11 mouse cellular contexts compared by ENCODE assay signal in genomic region chr5:120563914-120564311, GRCm38 (mm10). TPM values are rescaled to one million over a fixed set of nuclear protein-coding genes. Genes with fewer than 3 reads are reported as not detected.
DNase-seq lines count a peak whose midpoint lies in the region; ATAC-seq and TF ChIP-seq lines count a peak whose summit lies in the region.
"Had no signal": no experiment of that assay in that cellular context is flagged by ENCODE, and none has a peak within 500 bp of the region (broad histone marks: within the 10 kb centered on the region; RNA-seq: fewer than 3 reads in every experiment).

No protein-coding gene starts in this region.

- no peaks in the 10 kb centered on the region for H3K79me2 ChIP-seq in heart, adult 2 months (replicated peaks; ENCODE audit: control insufficient read depth, insufficient read depth, low read length)

- intact Hi-C loops in heart, adult 2 months (cut with DNase I) = loop anchor here (1.0 kb wide), 1 partner anchor 25 kb away; the partner anchor contains the start of gene Iqcd

- H3K4me3 ChIP-seq in heart, adult 2 months = no peak overlapping the region
- H3K4me3 ChIP-seq in lung, embryonic 14.5 days (ENCODE audit: low read depth, low read length) = no peak overlapping the region
- H3K4me3 ChIP-seq in embryonic fibroblast, embryonic 13.5 days (ENCODE audit: insufficient read depth, low read length) = no peak overlapping the region

- no peaks in the 10 kb centered on the region for H3K27me3 ChIP-seq in heart, adult 2 months (ENCODE audit: control insufficient read depth, insufficient read depth, low read length)
- H3K27me3 ChIP-seq in lung, embryonic 14.5 days (ENCODE audit: insufficient read depth, low read length) = no peaks in the 10 kb centered on the region

- TF ChIP-seq POLR2A in heart, adult 2 months (IDR thresholded peaks at IDR 0.05; ENCODE audit: insufficient read depth, low read depth, low read length) = no peak
- no peak for TF ChIP-seq POLR2A in embryonic fibroblast, embryonic 13.5 days (IDR thresholded peaks at IDR 0.05; ENCODE audit: low read depth, low read length)

- ATAC-seq in lung, embryonic 14.5 days (ENCODE audit: insufficient read depth) = no peak
- ATAC-seq in megakaryocyte progenitor cell, adult 5-6 weeks (replicated peaks; ENCODE audit: poor library complexity) = no peak

- WGBS in heart, adult 2 months = 28% methylated on average over 4 of the region's 4 CpGs
- WGBS in lung, embryonic 14.5 days = 15% methylated on average over 4 of the region's 4 CpGs

- no peaks in the 10 kb centered on the region for H3K9me3 ChIP-seq in lung, embryonic 14.5 days (ENCODE audit: low read depth, low read length)

- peaks cover 37% of the 10 kb centered on the region for H3K4me1 ChIP-seq in heart, adult 2 months (ENCODE audit: control insufficient read depth, insufficient read depth, low read length)
- peaks cover 71% of the 10 kb centered on the region for H3K4me1 ChIP-seq in lung, embryonic 14.5 days (ENCODE audit: insufficient read depth)
- peaks cover 24% of the 10 kb centered on the region for H3K4me1 ChIP-seq in embryonic fibroblast, embryonic 13.5 days (ENCODE audit: control insufficient read depth, insufficient read depth, low read length)

- TF ChIP-seq EP300 in heart, adult 2 months (IDR thresholded peaks at IDR 0.05; ENCODE audit: insufficient read depth, low read depth, low read length) = no peak

- H3K27ac ChIP-seq in heart, adult 2 months = peak overlapping the region; percentile 55; the same call in 1 of the 2 replicates
- H3K27ac ChIP-seq in lung, embryonic 14.5 days (ENCODE audit: low read depth) = peak overlapping the region; percentile 94
- peak overlapping the region; percentile 60 for H3K27ac ChIP-seq in embryonic fibroblast, embryonic 13.5 days (ENCODE audit: insufficient read depth, low read length)

- H3K4me2 ChIP-seq in lung, embryonic 14.5 days = no peak overlapping the region

- H3K36me3 ChIP-seq in heart, adult 2 months (ENCODE audit: control insufficient read depth, insufficient read depth, low read length) = no peaks in the 10 kb centered on the region; the same call in 1 of the 2 replicates
- H3K36me3 ChIP-seq in lung, embryonic 14.5 days (ENCODE audit: insufficient read depth) = no peaks in the 10 kb centered on the region; the same call in 1 of the 2 replicates

- no peak for TF ChIP-seq CTCF in heart, adult 2 months (IDR thresholded peaks at IDR 0.05)
- no peak for TF ChIP-seq CTCF in lung, embryonic 14.5 days (IDR thresholded peaks at IDR 0.05; ENCODE audit: low read depth)
- no peak for TF ChIP-seq CTCF in embryonic fibroblast, embryonic 13.5 days (IDR thresholded peaks at IDR 0.05; ENCODE audit: borderline replicate concordance, insufficient read depth, low read length)

- DNase-seq in heart, adult 2 months = no peak
- DNase-seq in heart, adult 18-20 months = no peak
- DNase-seq in lung, embryonic 14.5 days = no peak
- no peak for DNase-seq in lung, adult 18-20 months
- DNase-seq in naive thymus-derived CD4-positive, alpha-beta T cell, adult 2 months (ENCODE audit: low read depth) = peak; percentile 44
- no peak for DNase-seq in right cerebral cortex, adult 18-20 months
- DNase-seq: adrenal gland, postnatal 25 days; layer of hippocampus, postnatal 36 days; thymus, adult 18-20 months had no signal

- no peak overlapping the region for H3K9ac ChIP-seq in heart, adult 2 months (ENCODE audit: low read depth, low read length)
- H3K9ac ChIP-seq in lung, embryonic 14.5 days = no peak overlapping the region

RNA-seq across cellular contexts. Expression of gene Tpcn1, which starts 24.6 kb away (rescaled TPM):
- 10 to 100 TPM; 30.7 to 35.1 TPM for total RNA-seq in heart, adult 2 months (2021)
- 53.7 and 59.7 TPM in 2 replicates for polyA plus RNA-seq in heart, adult 2 months (2012; rRNA removed)
- 10 to 100 TPM; 29.7 to 35.5 TPM for total RNA-seq in heart, adult 18-20 months (2021)
- 16.5 and 17.0 TPM in 2 replicates for polyA plus RNA-seq in lung, embryonic 14.5 days (2014; fragmentation: Nextera tagmentation; extraction: Ambion mirVana)
- polyA plus RNA-seq in embryonic fibroblast, embryonic 13.5 days (2011; ENCODE audit: insufficient read length, low read depth, missing spikeins) = 22.2 and 29.1 TPM in 2 replicates
- 37.0 and 38.8 TPM in 2 replicates for total RNA-seq in megakaryocyte progenitor cell, adult 5-6 weeks (2015)
- 15.7 and 17.7 TPM in 2 replicates for total RNA-seq in megakaryocyte progenitor cell, adult 5-6 weeks (2017)

RNA-seq across cellular contexts. Expression of gene Iqcd, which starts 24.9 kb away (rescaled TPM):
- not detected for total RNA-seq in heart, adult 2 months (2021)
- 0.14 and 0.20 TPM in 2 replicates for polyA plus RNA-seq in heart, adult 2 months (2012; rRNA removed)
- total RNA-seq in heart, adult 18-20 months (2021) = not detected
- polyA plus RNA-seq in lung, embryonic 14.5 days (2014; fragmentation: Nextera tagmentation; extraction: Ambion mirVana) = 0.35 and 0.37 TPM in 2 replicates
- 0.44 TPM in 1 of 2 replicates, not detected in the other for polyA plus RNA-seq in embryonic fibroblast, embryonic 13.5 days (2011; ENCODE audit: insufficient read length, low read depth, missing spikeins)
- not detected in 2 replicates for total RNA-seq in megakaryocyte progenitor cell, adult 5-6 weeks (2015)
- total RNA-seq in megakaryocyte progenitor cell, adult 5-6 weeks (2017) = 0.81 and 1.1 TPM in 2 replicates

RNA-seq across cellular contexts. Expression of gene Rita1, which starts 48.5 kb away (rescaled TPM):
- 10 to 100 TPM; 14.2 to 16.0 TPM for total RNA-seq in heart, adult 2 months (2021)
- 15.3 and 21.7 TPM in 2 replicates for polyA plus RNA-seq in heart, adult 2 months (2012; rRNA removed)
- total RNA-seq in heart, adult 18-20 months (2021) = 10 to 100 TPM; 13.4 to 16.3 TPM
- 7.2 and 9.5 TPM in 2 replicates for polyA plus RNA-seq in lung, embryonic 14.5 days (2014; fragmentation: Nextera tagmentation; extraction: Ambion mirVana)
- 8.5 and 8.8 TPM in 2 replicates for polyA plus RNA-seq in embryonic fibroblast, embryonic 13.5 days (2011; ENCODE audit: insufficient read length, low read depth, missing spikeins)
- 2.0 and 2.3 TPM in 2 replicates for total RNA-seq in megakaryocyte progenitor cell, adult 5-6 weeks (2015)
- 4.7 and 5.8 TPM in 2 replicates for total RNA-seq in megakaryocyte progenitor cell, adult 5-6 weeks (2017)

RNA-seq across cellular contexts. Expression of gene Ddx54, which starts 48.6 kb away (rescaled TPM):
- total RNA-seq in heart, adult 2 months (2021) = 10 to 100 TPM; 21.4 to 22.5 TPM
- polyA plus RNA-seq in heart, adult 2 months (2012; rRNA removed) = 16.2 and 18.2 TPM in 2 replicates
- total RNA-seq in heart, adult 18-20 months (2021) = 10 to 100 TPM; 19.2 to 23.0 TPM
- 31.5 and 37.2 TPM in 2 replicates for polyA plus RNA-seq in lung, embryonic 14.5 days (2014; fragmentation: Nextera tagmentation; extraction: Ambion mirVana)
- 39.3 and 43.0 TPM in 2 replicates for polyA plus RNA-seq in embryonic fibroblast, embryonic 13.5 days (2011; ENCODE audit: insufficient read length, low read depth, missing spikeins)
- total RNA-seq in megakaryocyte progenitor cell, adult 5-6 weeks (2015) = 11.8 and 13.3 TPM in 2 replicates
- total RNA-seq in megakaryocyte progenitor cell, adult 5-6 weeks (2017) = 34.9 and 35.8 TPM in 2 replicates

RNA-seq across cellular contexts. Expression of gene Slc8b1, which starts 52.9 kb away (rescaled TPM):
- 10 to 100 TPM; 10.0 to 12.2 TPM for total RNA-seq in heart, adult 2 months (2021)
- polyA plus RNA-seq in heart, adult 2 months (2012; rRNA removed) = 13.2 and 16.5 TPM in 2 replicates
- 10 to 100 TPM in 1 of 2 experiments, 1 to 10 TPM in 1; 9.5 to 11.3 TPM for total RNA-seq in heart, adult 18-20 months (2021)
- 2.7 and 3.6 TPM in 2 replicates for polyA plus RNA-seq in lung, embryonic 14.5 days (2014; fragmentation: Nextera tagmentation; extraction: Ambion mirVana)
- polyA plus RNA-seq in embryonic fibroblast, embryonic 13.5 days (2011; ENCODE audit: insufficient read length, low read depth, missing spikeins) = 5.8 and 7.6 TPM in 2 replicates
- total RNA-seq in megakaryocyte progenitor cell, adult 5-6 weeks (2015) = 21.1 and 23.5 TPM in 2 replicates
- 31.8 and 32.5 TPM in 2 replicates for total RNA-seq in megakaryocyte progenitor cell, adult 5-6 weeks (2017)
